Mouse (Mus musculus): Measurements from ENCODE around the gene Gm42791. TPM values are rescaled to one million over a fixed set of nuclear protein-coding genes. Genes with fewer than 3 reads are reported as not detected.
A peak's percentile ranks its signal among the peaks of the same experiment; 100 is the strongest.

The Gm42791 gene
- polyA plus RNA-seq (2017; shearing (Covaris generic)) = not detected

- peak; percentile 47 for ATAC-seq
Observed at GRCm38 (mm10) chr5:148994706-148995414, at the start of gene Gm42791. TSS of gene Gm42791 (minus strand) at chr5:148995147.

GRCm38 (mm10) chr5:149044067-149044466, 49.1 kb upstream of the Gm42791 start:
- ATAC-seq = no peak

- no peak for ATAC-seq
Observed at GRCm38 (mm10) chr5:149043240-149043639, 48.3 kb upstream of the Gm42791 start.

- ATAC-seq = peak; percentile 40
Observed at GRCm38 (mm10) chr5:149039825-149040224, 44.9 kb upstream of the Gm42791 start.

GRCm38 (mm10) chr5:149037729-149038128, 42.8 kb upstream of the Gm42791 start:
- ATAC-seq = no peak

- no peak for ATAC-seq
Observed at GRCm38 (mm10) chr5:149036920-149037319, 42.0 kb upstream of the Gm42791 start.

GRCm38 (mm10) chr5:149032438-149032837, 37.5 kb upstream of the Gm42791 start:
- ATAC-seq = no peak

GRCm38 (mm10) chr5:149031199-149031750, 36.3 kb upstream of the Gm42791 start:
- peak; percentile 90 for ATAC-seq

- ATAC-seq = no peak
Observed at GRCm38 (mm10) chr5:149030103-149030502, 35.2 kb upstream of the Gm42791 start.

- no peak for ATAC-seq
Observed at GRCm38 (mm10) chr5:149028394-149028793, 33.4 kb upstream of the Gm42791 start.

- ATAC-seq = no peak
Observed at GRCm38 (mm10) chr5:149027389-149027788, 32.4 kb upstream of the Gm42791 start.

- no peak for ATAC-seq
Observed at GRCm38 (mm10) chr5:149021120-149021519, 26.2 kb upstream of the Gm42791 start.

GRCm38 (mm10) chr5:149020681-149021062, 25.7 kb upstream of the Gm42791 start:
- ATAC-seq = no peak

- no peak for ATAC-seq
Observed at GRCm38 (mm10) chr5:149020059-149020680, 25.2 kb upstream of the Gm42791 start.

- ATAC-seq = peak; percentile 16
Observed at GRCm38 (mm10) chr5:149017666-149018415, 22.9 kb upstream of the Gm42791 start.

- no peak for ATAC-seq
Observed at GRCm38 (mm10) chr5:149017181-149017580, 22.2 kb upstream of the Gm42791 start.

GRCm38 (mm10) chr5:149016261-149016660, 21.3 kb upstream of the Gm42791 start:
- peak; percentile 30 for ATAC-seq

- peak; percentile 83 for ATAC-seq
Observed at GRCm38 (mm10) chr5:149015335-149016201, 20.6 kb upstream of the Gm42791 start.

- ATAC-seq = no peak
Observed at GRCm38 (mm10) chr5:149014600-149015268, 19.8 kb upstream of the Gm42791 start.

GRCm38 (mm10) chr5:149013817-149014508, 19.0 kb upstream of the Gm42791 start:
- no peak for ATAC-seq

GRCm38 (mm10) chr5:149009111-149009510, 14.2 kb upstream of the Gm42791 start:
- ATAC-seq = no peak

All from activated CD4-positive, CD25-positive, alpha-beta regulatory T cell, adult 4 months (primary cell).